Mouse (Mus musculus) kidney, adult 9 months (tissue): ENCODE results near the gene Olfr543.
"Not testable (repeated sequence)": the region's sequence is repeated elsewhere in the genome, so short reads cannot be mapped to it uniquely, and the experiment has no call there.

Experiments used
- DNase-seq: peaks from one replicate; pipeline ENCODE4 v3.0.0; 2022

Gene Olfr543

GRCm38 (mm10) chr7:102481579-102481978 is at the start of gene Olfr543:
TSS of gene Olfr543 (minus strand) at chr7:102481679.
- no peak for DNase-seq

DNA sequence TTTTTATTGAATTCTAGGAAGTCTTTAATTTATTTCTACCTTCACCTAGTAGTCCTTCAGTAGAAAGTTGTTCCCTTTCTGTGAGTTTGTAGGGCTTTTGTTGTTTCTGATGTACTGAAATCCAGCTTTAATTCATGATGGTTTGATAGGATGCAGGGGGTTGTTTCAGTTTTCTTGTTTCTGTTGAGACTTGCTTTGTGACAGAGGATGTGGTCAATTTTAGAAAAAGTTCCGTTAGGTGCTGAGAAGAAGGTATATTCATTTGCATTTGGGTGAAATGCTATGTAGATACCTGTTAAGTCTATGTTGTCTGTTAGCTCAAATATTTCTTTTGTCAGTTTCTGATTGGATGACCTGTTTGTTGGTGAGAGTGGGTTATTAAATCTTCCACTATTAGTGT is 47.6 kb upstream of the Olfr543 start:
- no peak for DNase-seq

DNA sequence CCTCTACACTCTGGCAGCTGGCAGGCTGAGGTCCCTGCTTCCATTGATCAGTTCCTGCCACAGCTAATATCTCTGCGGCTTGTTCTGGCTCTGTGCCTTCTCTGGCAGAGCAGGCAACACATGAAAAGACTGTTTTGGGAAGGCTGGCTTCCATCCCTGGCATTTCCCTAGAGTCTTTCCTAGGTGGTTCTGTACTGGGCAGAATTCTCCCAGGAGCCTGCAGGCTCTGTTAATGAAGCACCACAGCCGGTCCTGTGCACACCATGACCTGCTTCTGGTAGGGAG is 35.5 kb upstream of the Olfr543 start:
- no peak for DNase-seq

GRCm38 (mm10) chr7:102516261-102517050 is 35.0 kb upstream of the Olfr543 start:
- peak; percentile 4 for DNase-seq

DNA sequence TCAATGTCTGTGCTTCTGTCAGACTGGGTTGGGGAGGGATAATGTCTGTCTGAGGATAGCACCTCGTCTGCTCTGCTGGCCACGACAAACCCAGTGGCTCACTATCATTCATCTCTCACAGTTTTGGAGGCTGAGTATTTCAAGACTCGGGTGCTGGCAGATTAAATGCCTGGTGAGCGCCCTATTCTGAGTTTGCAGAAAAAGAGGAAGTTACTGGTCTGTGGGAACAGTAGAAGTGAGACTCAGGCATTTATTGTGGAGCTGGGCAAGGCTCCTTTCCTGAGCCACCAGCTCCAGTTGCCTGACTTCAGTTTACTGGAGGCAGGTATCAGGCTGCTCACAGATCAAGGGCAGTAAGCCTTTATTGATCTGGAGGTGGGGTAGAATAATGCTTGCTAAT is 32.7 kb upstream of the Olfr543 start:
- no peak for DNase-seq

GRCm38 (mm10) chr7:102512814-102513435 is 31.4 kb upstream of the Olfr543 start:
- peak; percentile 77 for DNase-seq

GRCm38 (mm10) chr7:102511927-102512326 is 30.4 kb upstream of the Olfr543 start:
- DNase-seq = no peak

- DNase-seq = no peak
Observed at GRCm38 (mm10) chr7:102509726-102510125, 28.2 kb upstream of the Olfr543 start.

- no peak for DNase-seq
Observed at GRCm38 (mm10) chr7:102508666-102509065, 27.2 kb upstream of the Olfr543 start.

- no peak for DNase-seq
Observed at GRCm38 (mm10) chr7:102508066-102508465, 26.6 kb upstream of the Olfr543 start.

DNA sequence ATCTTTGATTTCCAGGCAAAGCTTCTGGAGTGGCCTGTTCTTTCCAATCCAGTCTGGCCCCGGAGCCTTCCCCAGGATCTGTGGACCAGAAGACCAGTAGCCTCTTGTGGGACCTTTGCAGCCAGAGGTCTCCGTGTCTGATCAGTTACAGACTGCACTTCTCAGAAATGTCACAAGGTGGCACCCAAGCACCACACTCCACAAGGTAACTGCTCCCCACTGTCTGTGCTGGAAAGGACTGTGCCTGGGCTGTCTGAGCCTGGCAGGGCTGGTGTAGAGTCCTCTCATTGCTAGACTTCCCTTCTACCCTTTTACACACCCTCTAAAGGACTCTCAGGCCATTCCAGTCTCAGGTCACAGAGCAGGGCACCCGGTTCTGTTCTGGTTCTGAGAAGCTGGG is 25.4 kb upstream of the Olfr543 start:
- DNase-seq = peak; percentile 84

DNA sequence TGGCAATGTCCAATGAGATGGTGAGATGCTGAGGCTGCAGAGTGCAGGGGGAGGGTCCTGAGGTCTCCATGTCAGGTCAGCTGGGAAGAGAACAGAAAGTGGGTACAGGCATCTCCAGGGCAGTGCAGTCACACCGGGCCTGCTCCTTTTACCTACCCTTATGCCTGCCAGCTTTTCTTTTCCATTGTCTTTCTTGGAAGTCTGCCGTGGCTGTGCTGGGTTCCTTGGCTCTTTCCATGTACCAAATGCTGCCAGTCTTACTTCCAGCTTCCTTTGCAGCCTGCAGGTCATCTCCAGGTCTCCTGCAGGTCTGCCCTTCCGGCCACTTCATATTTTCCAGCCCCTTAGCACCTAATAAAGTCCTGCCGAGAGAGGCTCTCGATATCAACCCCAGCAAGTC is 20.5 kb upstream of the Olfr543 start:
- DNase-seq = no peak

- no peak for DNase-seq
Observed at GRCm38 (mm10) chr7:102499473-102499872, 18.0 kb upstream of the Olfr543 start, which contains the start of gene Olfr545. TSS of gene Olfr545 (minus strand) at chr7:102499573.

GRCm38 (mm10) chr7:102494416-102494815 is 12.9 kb upstream of the Olfr543 start:
- DNase-seq = not testable (repeated sequence)

DNA sequence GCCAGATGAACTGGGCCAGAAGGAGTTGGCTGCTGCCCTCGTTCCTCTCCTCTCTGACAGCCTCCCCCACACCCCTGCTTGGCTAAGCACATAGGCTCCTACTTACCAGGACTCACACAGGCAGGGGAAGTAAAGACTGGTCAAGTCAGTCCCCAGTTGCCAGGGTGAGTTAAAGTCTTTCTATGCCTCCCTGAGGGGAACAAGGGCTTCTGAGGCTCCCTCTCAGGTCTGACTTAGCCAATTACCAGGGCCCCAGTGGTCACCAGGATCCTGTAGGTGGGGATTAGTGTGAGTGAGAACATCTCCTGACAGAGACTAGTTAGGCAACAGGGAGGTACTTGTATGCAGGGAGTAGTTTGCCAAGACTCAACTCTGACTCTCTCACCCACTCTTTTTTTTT is 6.7 kb upstream of the Olfr543 start, which contains the start of gene Olfr544:
TSS of gene Olfr544 (minus strand) at position 153 of the 400 bp plus-strand sequence.
- no peak for DNase-seq

DNA sequence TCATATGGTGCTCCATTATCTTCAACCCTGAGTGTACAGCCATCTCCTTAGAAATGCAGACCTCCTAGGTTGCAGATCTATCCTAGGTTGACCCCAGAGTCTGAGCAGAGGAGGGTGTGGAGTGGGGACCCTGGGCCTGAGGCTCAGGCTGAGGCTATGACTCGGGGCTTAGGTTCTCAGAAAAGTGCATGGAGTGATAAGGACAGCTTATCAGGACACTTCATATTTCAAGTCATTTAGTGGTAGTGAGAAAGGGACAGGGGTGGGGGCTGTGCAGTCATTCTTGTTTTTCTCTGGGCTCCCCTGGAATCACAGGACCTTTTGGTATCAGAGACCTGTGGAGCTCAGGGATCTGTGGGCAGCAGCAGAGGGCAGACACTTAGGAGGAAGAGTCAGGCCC is 4.6 kb upstream of the Olfr543 start:
- no peak for DNase-seq

DNA sequence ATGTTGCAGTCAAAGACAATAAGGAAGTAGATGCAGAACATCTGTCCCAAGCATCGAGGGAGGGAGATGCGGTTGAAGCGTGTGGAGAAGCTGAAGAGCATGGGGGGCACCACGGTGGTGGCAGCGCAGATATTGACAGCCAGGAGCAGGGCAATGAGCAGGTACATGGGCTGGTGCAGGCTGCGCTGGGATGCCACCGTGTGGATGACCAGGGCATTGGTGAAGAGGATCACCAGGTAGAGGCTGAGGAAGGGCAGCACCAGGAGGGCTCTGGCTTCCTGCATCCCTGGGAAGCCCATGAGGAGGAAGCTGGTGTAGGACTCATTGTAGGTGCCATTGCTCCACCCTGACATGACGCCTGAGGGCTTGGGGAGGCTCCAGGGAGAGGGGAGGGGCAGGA is 3.3 kb upstream of the Olfr543 start:
- DNase-seq = not testable (repeated sequence)

GRCm38 (mm10) chr7:102483665-102484064 is 2.2 kb upstream of the Olfr543 start:
- DNase-seq = no peak

- no peak for DNase-seq
Observed at GRCm38 (mm10) chr7:102480821-102481220, 658 bp downstream of the Olfr543 start.

GRCm38 (mm10) chr7:102479368-102480078 is 2.0 kb downstream of the Olfr543 start:
- peak; percentile 61 for DNase-seq

DNA sequence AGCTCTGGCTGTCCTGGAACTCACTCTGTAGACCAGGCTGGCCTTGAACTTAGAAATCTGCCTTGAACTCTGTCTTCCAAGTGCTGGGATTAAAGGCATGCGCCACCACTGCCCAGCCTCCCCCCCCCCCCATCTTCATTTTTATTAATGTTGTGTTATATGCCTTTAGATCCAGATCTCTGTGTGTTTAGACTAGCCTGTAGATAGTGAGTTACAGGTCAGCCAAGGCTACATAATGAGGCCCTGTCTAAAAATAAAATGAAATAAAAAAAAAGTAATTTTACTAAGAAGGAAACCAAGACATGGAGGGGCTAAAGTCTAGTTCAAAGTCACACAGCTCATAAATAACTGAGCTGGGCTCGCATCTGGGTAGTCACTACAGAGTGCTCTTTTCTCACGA is 2.6 kb downstream of the Olfr543 start:
- DNase-seq = no peak

- DNase-seq = no peak
Observed at GRCm38 (mm10) chr7:102478425-102478824, 3.1 kb downstream of the Olfr543 start.

DNA sequence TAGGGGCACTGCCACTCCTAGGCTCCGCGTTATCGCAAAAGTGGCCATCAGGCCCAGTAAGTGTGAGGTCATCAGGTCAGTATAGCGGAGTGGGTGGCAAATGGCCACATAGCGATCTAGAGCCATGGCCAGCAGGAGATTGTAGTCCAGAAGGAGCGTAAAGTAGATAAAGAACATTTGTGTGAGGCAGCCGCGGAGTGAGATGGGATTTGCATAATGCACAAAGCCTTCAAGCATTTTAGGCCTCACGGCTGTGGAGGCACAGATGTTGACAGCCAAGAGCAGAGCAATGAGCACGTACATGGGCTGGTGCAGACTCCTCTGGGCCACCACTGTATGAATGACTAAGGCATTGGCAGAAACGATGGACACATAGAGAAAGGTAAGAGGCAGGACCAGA is 4.1 kb downstream of the Olfr543 start:
- no peak for DNase-seq

GRCm38 (mm10) chr7:102476601-102477000 is 4.9 kb downstream of the Olfr543 start:
- no peak for DNase-seq
